Mouse (Mus musculus) embryo, embryonic 10 days (tissue): ENCODE measurements at regions not wholly inside any gene's neighbourhood (a gene's known extent, or its start where the extent isn't known, plus 50 kb on each side); places are given as distances from the start of the nearest gene placed in this dataset.

Experiments
- DNase-seq: peaks from one replicate; pipeline ENCODE4 v3.0.0-alpha.2; 2015; ENCODE audit warnings: low spot score

DNA sequence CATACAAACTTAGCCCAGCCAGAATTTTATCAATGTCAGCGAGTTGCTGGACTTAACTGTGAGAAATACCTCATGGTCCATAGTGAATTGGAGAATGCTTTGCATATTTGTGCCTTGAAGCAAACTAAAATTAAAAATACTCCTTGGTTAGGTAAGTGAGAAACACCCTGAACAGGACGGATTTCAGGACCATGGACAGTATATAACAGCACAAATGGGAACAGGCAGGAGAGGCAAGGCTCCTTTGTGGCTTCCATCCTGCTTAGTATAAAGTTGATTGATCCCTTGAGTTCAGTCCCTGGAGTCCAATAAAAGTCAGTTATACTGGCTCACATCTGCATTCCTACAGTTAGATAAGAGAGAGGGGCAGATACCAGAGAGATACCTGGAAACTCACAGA is 53.9 kb upstream of the Bpifa3 start:
- DNase-seq = peak; percentile 75
